Mouse (Mus musculus): Measurements from ENCODE around the gene Grk6.
A peak's percentile ranks its signal among the peaks of the same experiment; 100 is the strongest.
"Not testable (repeated sequence)": the region's sequence is repeated elsewhere in the genome, so short reads cannot be mapped to it uniquely, and the experiment has no call there.

Grk6 gene

DNA sequence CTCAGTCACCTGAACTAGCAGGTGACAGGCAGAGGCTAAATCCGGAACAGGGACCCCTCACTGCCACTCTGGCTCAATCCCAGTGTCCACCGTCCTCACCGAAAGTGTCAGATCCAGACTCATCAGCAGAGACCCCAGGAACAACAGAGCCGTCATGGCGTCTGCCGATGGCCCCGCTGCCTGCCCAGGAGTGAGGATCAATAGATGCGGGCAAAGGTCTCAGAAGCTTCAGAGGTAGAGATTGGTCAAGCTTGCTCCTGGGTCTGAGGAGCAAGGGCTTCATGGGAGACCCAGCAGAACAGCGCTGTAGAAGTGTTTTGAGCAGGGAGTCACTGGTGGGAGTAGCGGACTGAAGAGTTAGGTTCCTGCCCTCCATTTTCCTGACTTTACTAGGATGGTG, 18.3 kb upstream of the Grk6 start, which contains the start of gene F12:
TSS of gene F12 (minus strand) at position 181 of the 400 bp plus-strand sequence.
- no peak for DNase-seq (ENCODE audit: low read depth, low spot score)

DNA sequence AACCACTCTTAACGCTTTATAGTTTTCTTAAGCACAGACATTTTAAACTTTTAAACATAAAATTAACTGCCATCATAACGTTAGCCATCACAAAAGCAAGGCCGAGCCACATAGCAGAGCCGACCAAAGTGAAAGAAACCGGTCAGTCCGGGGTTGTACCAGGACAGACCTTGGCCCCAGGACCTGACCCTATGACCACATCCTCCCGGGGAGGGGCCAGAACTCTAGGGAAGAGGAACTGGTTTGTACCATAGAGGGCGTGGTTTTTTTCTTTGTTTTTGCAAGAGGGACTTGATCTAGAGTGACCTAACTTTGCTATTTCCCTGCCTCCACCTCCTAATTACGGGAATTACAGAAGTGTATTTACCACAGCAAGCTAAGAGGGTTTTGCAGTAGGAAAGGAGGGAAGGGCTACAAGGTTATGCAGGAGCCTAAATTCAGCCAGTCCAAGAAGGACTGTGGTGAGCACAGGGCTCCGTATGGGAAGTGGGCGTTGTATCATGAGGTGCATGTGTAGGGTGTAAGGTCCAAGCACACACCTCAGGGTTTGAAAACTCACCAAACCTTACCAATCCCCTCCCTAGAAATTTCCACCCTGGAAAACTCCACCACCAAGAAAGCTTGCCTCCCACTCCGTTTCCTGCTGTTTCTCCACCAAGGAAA, 15.5 kb upstream of the Grk6 start:
- DNase-seq (ENCODE audit: low read depth, low spot score), result peak; percentile 81

DNA sequence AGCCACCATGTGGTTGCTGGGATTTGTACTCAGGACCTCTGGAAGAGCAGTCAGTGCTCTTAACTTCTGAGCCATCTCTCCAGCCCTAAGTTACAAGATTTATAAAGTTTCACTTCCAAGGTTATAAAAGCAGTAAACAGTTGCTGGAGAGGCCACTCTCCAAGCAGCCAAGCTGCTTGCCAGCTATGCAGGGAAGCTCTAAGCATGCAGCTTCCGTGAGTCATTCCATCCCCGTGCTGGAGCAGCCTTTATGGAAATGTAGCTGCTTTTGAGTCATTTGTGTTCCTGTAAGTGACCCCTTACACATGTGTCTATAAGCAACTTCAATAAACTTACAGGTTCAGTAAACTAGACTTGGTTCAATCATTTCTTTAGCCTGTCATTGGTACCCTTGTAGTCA, 14.3 kb upstream of the Grk6 start:
- no peak for DNase-seq (ENCODE audit: low read depth, low spot score)

DNA sequence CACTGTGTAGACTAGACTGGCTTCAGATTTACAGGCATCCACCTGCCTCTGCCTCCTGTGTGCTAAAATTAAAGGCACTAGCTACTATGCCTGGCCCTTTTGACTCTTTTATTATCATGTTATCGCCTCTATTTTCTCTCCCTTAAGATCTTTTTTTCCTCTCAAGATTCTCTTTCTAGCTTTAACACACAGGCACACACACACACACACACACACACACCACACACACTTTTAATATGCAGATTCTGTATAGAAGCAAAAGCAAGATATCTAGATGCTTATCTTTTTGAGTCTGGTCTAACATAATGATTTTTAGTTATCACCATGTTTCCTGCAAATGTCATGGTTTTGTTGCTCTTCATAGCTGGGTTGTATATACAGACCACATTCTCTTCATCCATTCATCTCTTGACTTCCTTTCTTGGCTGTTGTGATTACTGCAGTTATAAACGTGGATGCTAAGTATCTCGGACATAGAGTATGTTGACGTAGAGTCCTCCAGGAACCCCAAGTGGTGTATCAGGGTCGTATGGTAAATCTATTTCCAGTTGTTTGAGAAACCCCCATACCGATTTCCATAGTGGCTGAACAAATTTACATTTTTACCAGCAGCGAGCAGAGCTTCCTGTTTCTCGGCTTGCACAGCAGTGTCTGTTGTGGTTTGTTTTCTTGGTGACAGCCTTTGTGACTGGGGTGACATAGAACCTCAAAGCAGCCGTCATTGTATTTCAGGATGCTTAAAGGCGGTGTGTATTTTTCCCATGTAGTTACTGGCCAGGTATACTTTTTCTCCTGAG, 12.8 kb upstream of the Grk6 start:
- DNase-seq (ENCODE audit: low read depth, low spot score), result no peak

DNA sequence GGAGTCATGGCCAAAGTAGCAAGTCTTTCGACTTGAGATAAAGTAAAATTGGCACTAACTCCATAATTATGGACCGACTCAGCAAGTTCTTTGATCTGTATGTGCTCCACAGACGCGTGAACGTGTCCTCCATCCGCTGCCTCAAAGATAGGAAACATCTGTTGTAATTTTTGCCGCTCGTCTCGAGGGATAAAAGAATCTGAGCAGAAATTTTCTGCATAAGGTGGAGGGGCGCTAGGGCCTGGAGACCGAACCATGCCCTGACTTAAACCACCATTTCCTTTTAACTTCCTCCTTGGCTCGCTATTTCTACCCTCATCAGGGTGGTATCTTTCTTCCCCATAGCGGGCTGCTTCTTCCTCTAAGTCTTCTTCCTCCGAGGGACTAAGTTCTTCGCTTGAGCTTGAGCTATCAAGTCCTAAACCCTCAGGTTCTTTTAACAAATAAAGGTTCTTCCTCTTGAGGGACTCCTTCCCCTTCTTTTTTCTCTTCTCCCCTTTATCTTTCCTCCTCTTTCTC, 7.7 kb upstream of the Grk6 start:
- not testable (repeated sequence) for DNase-seq (ENCODE audit: low read depth, low spot score)

DNA sequence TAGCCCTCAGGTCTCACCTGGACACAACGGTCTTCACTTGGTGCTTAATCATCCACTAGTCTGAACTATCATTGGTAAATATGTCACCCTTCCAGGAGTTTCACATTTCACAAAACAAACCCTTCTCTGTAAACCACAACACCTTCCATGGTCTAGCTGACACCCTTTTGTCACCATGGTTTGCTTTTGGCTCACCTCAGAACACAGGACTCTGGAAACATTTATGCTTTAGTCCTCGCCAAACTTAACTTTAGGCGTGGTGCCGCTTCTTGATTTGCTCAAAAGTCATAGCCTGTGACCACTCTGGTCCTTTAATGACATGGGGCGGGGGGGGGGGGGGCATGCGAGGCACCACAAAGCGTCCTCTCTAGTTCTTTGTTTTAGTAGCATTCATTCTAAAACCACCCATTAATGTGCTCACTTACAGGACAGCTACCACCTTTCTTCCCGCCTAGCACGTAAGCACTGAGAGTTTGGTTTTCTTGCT, 1.0 kb upstream of the Grk6 start:
- no peak for DNase-seq (ENCODE audit: low read depth, low spot score)

DNA sequence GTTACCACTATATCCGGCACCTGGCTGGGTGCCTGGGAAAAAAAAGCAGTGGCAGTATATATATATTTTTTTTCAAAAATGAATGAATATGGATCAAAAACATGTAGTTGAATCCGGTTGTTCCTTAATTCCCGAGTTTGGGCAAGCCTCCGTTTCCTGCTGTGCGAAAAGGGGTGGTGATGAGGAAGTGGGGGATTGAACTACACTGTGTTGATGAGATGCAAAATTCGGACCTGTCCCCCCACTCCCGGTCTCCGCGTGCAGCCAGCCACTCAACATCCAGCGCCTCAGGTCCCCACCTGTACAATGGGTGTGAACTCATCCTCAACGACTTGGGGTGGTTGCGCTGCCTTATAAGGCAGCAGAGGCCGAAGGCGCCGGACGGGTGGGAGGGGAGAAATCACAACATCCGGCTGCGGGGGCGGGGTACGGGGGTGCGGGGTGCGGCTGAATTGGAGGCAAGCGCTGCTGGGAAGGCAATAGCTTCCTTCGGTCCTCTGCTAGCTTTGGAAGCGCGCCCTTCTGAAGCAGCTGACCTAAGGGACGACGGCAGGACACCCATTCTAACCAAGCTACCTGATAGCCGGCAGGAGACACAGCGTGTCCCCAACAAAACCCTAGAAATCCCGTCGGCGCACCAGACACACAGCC, 461 bp upstream of the Grk6 start:
- no peak for DNase-seq (ENCODE audit: low read depth, low spot score)

DNA sequence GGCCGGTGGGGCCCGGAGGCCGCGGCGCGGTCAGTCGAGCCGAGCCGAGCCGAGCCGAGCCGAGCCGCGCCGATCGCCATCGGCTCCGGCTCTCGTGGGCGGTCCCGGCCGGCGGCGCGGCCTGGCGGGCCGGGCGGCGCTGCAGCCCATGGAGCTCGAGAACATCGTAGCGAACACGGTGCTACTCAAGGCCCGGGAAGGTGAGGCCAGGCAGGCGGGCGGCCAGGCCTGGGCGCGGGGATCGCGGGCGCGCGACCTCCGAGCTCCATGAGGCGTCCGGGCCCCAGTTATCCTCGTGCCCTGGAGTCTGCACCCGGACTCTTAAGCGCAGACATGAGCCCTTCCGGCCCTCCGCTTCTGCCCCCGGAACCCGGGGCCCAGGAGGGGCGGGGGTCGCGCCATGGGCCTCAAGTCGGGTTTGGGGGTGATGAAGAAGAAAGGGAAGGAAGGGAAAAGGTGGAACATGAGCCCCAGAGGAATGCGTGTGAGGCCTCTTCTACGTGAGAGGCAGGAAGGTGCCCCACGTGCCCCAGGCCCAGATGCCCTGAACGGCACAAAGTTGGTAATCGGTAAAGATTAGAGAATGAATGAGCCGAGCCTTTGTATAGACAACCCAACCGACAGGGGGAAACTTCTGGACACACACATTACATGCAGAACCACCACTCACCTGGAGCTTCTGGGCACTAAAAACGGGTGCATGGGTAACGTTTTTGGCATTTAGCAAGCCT, 654 bp downstream of the Grk6 start:
- DNase-seq (ENCODE audit: low read depth, low spot score), result no peak

DNA sequence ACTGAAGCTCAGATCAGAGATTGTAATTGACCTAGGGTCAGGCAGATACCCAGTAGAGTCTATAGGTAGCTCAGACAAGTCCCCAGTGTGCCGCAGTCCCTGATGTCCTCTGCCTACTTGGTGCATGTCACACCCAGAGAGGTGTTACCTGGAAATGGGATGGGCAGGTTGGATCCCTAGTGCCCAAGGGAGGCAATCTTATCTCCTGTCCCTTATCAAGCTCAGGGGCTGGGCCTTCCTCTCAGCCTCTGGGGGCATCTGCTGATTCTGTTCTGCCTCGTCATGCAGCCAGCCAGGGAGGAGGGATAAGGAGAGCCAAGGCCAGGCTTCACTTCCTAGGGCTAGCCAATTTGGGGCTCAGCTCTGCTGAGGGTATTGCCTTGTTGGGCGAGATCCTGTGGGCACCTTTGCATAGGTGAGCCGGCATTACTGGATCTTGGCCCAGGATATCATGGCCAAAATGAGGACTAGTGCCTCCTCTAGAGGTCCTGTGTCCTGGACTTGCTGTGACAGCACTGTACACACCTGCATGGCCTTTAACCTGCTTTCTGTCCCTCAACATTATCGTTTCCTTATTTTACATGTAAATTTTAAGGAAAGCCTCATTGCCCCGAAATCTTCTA, 1.7 kb downstream of the Grk6 start:
- DNase-seq (ENCODE audit: low read depth, low spot score), result no peak

DNA sequence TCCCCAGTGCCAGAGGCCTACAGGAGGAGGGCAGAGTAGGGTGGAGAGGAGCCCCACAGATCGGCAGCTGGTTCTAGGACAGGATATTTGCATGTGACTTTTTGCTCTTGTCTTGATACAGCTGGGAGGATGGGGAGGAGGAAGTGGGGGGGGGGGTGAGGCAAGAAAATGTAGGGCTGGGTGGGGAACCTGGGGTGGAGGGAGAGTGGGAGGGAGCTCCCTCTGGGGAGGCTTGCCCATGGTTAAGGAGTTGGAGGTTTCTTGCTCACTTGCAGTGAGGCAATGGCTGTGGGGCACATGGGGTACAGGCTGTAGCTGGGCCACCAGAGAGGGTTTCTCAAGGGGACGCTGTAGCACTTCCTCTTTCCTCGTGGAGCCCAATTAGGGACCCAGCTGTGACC, 2.7 kb downstream of the Grk6 start:
- DNase-seq (ENCODE audit: low read depth, low spot score), result no peak

DNA sequence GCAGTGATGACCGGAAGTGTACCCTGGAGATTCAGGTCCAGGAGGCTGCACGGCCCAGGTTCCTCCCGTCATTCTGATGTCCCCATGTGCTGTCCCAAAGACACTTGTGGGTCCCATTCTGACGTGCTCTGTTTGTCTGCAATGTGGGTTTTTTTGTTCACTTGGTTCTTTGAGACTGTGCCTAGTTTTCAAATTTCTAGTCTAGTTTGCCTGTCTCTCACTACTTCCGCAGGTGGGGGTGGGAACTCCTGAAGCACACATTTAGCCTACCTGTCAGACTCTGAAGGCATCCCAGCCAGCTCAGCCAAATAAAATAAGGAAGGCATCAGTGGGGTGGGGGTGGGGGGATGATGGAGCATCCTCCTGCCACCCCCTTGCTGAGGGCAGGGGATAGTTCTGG, 3.3 kb downstream of the Grk6 start:
- DNase-seq (ENCODE audit: low read depth, low spot score), result no peak

DNA sequence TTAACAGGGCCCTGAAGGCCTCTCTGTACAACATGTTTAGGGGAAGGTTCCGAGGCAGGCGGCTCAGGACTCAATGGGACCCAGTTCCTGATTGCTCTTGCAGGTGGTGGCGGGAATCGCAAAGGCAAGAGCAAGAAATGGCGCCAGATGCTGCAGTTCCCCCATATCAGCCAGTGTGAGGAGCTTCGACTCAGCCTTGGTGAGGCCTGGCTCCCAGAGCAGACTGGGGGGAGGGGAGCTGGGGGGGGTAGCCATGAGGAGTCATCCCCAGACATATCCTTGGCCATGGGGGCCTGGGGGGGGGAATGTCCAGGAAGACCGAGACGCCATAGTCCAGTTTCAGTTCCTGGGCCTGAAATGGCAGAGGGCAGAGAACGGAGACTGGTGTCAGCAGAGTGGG, 4.3 kb downstream of the Grk6 start:
- no peak for DNase-seq (ENCODE audit: low read depth, low spot score)

DNA sequence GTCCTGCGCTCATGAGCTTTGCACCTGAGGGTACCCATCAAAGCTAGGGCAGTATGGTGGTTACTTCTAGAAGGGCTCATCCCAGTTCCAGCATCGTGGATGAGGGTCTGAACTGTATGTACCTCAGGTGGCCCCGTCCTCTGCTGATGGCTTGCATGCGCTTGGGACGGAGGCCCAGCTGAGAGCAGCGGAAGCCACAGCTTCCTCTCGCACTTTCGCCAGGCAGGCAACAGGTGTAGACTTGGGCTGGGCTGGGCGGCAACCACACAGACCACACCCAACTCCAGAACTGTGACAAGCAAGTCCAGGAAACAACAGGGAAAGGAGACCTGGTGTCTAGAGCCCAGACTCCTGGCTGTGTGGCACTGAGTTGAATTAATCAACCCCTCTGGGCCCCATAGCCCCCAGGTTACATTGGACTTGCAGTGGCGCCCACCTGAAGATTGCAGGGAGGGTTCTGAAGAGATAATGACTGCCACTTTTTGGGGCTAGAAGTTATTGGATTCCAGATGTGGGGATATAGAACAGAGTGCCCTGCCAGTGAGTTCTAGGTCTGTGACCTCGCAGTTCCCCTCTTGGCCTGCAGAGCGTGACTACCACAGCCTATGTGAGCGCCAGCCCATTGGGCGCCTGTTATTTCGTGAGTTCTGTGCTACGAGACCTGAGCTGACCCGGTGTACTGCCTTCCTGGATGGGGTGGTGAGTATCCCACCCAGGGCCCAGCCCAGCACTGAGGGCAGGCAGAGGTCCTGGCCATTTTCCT, 5.0 kb downstream of the Grk6 start:
- DNase-seq (ENCODE audit: low read depth, low spot score), result no peak

DNA sequence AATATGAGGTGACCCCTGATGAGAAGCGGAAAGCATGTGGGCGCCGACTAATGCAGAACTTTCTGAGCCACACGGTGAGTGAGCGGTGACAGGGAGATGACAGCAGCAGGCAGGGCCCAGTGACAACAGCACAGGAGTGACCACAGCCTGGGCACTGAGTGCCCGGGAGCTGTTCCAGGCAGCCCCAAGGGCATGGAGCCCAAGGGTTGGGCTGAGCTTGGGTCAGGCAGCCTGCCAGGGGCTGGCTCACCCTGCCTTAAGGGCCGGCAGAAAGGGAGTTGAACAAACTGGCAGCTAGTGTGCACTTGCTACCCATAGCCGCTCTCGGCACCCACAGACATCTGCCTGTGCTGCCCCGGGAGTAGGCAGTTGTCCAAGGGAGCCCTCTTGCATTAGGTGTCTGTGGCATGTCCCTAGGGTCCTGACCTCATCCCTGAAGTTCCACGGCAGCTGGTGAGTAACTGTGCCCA, 5.7 kb downstream of the Grk6 start:
- DNase-seq (ENCODE audit: low read depth, low spot score), result peak; percentile 95

DNA sequence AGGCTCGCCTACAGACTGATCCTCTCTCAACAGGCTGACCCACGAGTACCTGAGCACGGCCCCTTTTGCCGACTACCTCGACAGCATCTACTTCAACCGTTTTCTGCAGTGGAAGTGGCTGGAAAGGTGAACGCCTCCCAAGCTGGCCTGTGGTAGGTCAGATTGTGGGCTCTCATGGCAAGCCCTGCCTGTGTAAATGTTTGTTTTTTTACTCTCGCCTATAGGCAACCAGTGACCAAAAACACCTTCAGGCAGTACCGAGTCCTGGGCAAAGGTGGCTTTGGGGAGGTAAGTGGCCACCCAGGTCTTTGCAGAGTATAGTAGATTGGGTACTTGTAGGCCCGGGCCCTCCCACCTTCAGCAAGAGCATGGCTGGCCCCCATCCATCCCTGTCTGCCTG, 6.4 kb downstream of the Grk6 start:
- DNase-seq (ENCODE audit: low read depth, low spot score), result no peak

DNA sequence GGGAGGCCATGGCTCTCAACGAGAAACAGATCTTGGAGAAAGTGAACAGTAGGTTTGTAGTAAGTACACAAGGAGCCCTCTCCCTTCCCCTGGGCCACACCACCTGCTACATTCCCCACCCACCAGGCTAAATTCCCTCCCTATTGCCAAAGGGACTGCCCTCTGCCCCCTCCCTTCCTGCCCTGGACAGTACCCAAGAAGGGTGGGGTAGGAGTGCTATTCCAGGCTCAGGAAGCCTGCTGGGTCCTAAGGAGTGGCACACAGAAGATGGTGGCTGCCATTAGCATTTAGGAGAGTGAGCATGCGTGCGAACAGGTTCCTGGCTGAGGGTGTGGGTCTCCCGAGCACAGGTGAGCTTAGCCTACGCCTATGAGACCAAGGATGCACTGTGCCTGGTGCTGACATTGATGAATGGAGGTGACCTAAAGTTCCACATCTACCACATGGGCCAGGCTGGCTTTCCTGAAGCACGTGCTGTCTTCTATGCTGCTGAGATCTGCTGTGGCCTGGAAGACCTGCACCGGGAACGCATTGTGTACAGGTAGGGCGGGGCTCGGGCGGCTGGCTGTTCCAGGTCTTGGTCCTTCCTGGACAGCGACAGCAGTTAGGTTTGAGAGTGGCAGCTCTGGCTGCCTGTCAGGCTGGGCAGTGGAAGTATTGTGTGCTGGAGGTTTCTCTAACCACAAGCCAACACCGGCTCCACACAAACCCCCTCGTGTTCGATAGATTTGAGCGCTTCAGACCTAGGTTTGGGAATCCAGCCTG, 7.1 kb downstream of the Grk6 start:
- no peak for DNase-seq (ENCODE audit: low read depth, low spot score)

DNA sequence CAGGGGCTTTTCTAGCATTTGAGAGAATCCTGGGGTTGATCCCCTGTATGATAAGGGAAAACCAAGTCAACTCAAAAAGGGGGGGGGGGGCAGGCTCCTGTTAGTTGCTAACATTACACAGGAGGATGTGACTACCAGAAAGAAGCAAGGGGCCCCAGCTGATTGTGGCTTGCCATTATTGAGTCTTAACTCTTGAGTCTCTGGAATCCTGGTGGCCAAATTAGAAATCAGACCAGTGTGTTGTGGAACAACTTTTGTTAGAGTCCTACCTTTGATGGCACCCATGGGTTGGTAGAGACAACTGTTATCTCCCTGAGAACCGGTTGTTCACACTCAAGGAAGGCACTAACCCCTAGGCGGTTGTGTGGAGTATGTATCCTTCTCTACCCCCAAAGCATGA, 18.1 kb downstream of the Grk6 start:
- DNase-seq (ENCODE audit: low read depth, low spot score), result no peak

DNA sequence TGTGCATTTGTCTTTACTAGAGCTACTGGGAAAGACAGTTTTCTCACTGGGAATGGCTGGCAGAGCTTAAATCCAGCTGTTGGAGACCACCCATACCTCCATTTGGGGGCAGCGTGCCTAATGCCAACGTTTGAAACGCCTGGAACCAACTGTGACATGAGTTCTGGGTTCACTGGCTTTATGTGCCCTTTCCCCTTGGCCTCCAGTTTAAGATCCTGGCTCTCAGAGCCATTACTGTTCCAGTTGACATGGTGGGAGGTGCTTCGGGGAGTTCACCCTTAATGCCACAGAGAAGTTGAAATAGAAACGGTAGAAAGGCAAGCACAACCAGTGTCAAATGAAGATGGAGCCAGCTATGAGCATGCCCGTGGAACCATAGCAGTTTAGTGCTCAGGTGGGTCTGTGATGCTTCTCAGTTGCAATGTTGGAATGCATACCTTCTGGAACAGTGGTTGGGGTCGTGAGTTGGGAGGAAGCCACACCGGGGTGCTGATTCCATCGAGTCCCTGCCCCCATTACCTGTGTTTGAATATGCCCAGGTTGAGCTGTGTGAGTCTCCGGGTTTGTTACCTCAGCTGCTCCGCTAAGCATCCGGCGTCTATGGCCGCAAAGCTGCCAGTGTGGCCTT, 18.6 kb downstream of the Grk6 start:
- DNase-seq (ENCODE audit: low read depth, low spot score), result no peak

All from skeletal muscle tissue, adult 2 months (tissue).